Mouse (Mus musculus) MEL (cell line): Measurements from ENCODE around the gene Lmod3. TPM values are rescaled to one million over a fixed set of nuclear protein-coding genes. Genes with fewer than 3 reads are reported as not detected.

Experiments used
- DNase-seq: peaks from one replicate; pipeline ENCODE4 v3.0.0; 2011; ENCODE audit warnings: low read depth, low spot score
- H3K27ac ChIP-seq: 2 replicates; pipeline ENCODE4 v1.5.1; 2012; ENCODE audit warnings: low read depth, mild to moderate bottlenecking, control low read depth, low read length, moderate library complexity; ENCODE audit not compliant: control insufficient read depth
- H3K27me3 ChIP-seq, 2 experiments: fragments of 150-350 bp in 1 of 2; sonication (generic) in 1 of 2; 2 replicates each; pipeline ENCODE4 v1.6.1; 2012; ENCODE audit warnings: low read length in 2 of 2, mild to moderate bottlenecking in 2 of 2, improper control_type of control experiment in 1 of 2, moderate library complexity in 1 of 2; ENCODE audit not compliant: insufficient read depth in 2 of 2, control insufficient read depth in 1 of 2
- H3K36me3 ChIP-seq, 2 experiments: 2 replicates each; pipeline ENCODE4 v1.6.1; 2012 to 2014; ENCODE audit warnings: low read length in 2 of 2, improper control_type of control experiment in 1 of 2, inconsistent platforms in 1 of 2, mild to moderate bottlenecking in 1 of 2; ENCODE audit not compliant: insufficient read depth in 2 of 2, control insufficient read depth in 1 of 2
- H3K4me1 ChIP-seq, 2 experiments: fragments of 150-350 bp in 1 of 2; sonication (generic) in 1 of 2; 2 replicates each; pipeline ENCODE4 v1.6.1; 2012; ENCODE audit warnings: low read length in 2 of 2, improper control_type of control experiment in 1 of 2, mild to moderate bottlenecking in 1 of 2; ENCODE audit not compliant: insufficient read depth in 2 of 2, control insufficient read depth in 1 of 2
- H3K4me3 ChIP-seq, 2 experiments: fragments of 150-350 bp in 1 of 2; sonication (generic) in 1 of 2; 2 replicates each; pipeline ENCODE4 v1.5.1; 2012; ENCODE audit warnings: low read depth in 2 of 2, low read length in 2 of 2, mild to moderate bottlenecking in 2 of 2, moderate library complexity in 2 of 2, control low read depth in 1 of 2, improper control_type of control experiment in 1 of 2; ENCODE audit not compliant: control insufficient read depth in 1 of 2, insufficient read depth in 1 of 2
- H3K79me2 ChIP-seq: 2 replicates; pipeline ENCODE4 v1.6.1; 2012; ENCODE audit warnings: mild to moderate bottlenecking, low read length, moderate library complexity; ENCODE audit not compliant: control insufficient read depth, poor library complexity, insufficient read depth
- H3K9ac ChIP-seq: 2 replicates; pipeline ENCODE4 v1.6.1; 2012; ENCODE audit warnings: low read depth, mild to moderate bottlenecking, control low read depth, low read length, moderate library complexity; ENCODE audit not compliant: control insufficient read depth, poor library complexity, severe bottlenecking
- H3K9me3 ChIP-seq: fragments of 150-350 bp; sonication (generic); replicated peaks from 2 replicates; pipeline ENCODE4 v1.6.1; 2012; ENCODE audit warnings: mild to moderate bottlenecking, low read length, improper control_type of control experiment, moderate library complexity; ENCODE audit not compliant: insufficient read depth
- CHD2 ChIP-seq: IDR thresholded peaks from 2 replicates; pipeline ENCODE4 v1.6.1; 2011; ENCODE audit warnings: low read length, improper control_type of control experiment
- CTCF ChIP-seq, 3 experiments: IDR thresholded peaks in 2 of 3; conservative IDR thresholded peaks in 1 of 3; 2 replicates each; pipeline ENCODE4 v1.5.1; 2011 to 2012; ENCODE audit warnings: low read length in 3 of 3, low read depth in 2 of 3, mild to moderate bottlenecking in 2 of 3, improper control_type of control experiment in 1 of 3, inconsistent platforms in 1 of 3, mixed read lengths in 1 of 3, moderate library complexity in 1 of 3; ENCODE audit not compliant: control insufficient read depth in 1 of 3, insufficient read depth in 1 of 3, poor library complexity in 1 of 3, severe bottlenecking in 1 of 3
- E2F4 ChIP-seq: IDR thresholded peaks from 2 replicates; pipeline ENCODE4 v1.6.1; 2011; ENCODE audit warnings: low read depth, low read length, improper control_type of control experiment, borderline replicate concordance
- ELF1 ChIP-seq: IDR thresholded peaks from 2 replicates; pipeline ENCODE4 v1.6.1; 2014; ENCODE audit warnings: low read depth, mild to moderate bottlenecking, inconsistent platforms, low read length, improper control_type of control experiment, moderate library complexity
- GATA1 ChIP-seq: IDR thresholded peaks from 2 replicates; pipeline ENCODE4 v1.6.1; 2011; ENCODE audit warnings: low read depth, low read length, improper control_type of control experiment
- JUND ChIP-seq: IDR thresholded peaks from 2 replicates; pipeline ENCODE4 v1.6.1; 2011; ENCODE audit warnings: low read depth, mild to moderate bottlenecking, improper control_type of control experiment, low read length
- MAFK ChIP-seq: IDR thresholded peaks from 2 replicates; pipeline ENCODE4 v1.6.1; 2011; ENCODE audit warnings: low read depth, mild to moderate bottlenecking, low read length, improper control_type of control experiment, borderline replicate concordance
- MAX ChIP-seq: IDR thresholded peaks from 2 replicates; pipeline ENCODE4 v1.6.1; 2011; ENCODE audit warnings: low read length, improper control_type of control experiment
- MXI1 ChIP-seq: IDR thresholded peaks from 2 replicates; pipeline ENCODE4 v1.6.1; 2011; ENCODE audit warnings: mild to moderate bottlenecking, low read depth, low read length, improper control_type of control experiment
- MYC ChIP-seq: IDR thresholded peaks from 2 replicates; pipeline ENCODE4 v1.6.1; 2011; ENCODE audit warnings: low read depth, mild to moderate bottlenecking, low read length, improper control_type of control experiment, moderate library complexity
- RAD21 ChIP-seq: IDR thresholded peaks from 2 replicates; pipeline ENCODE4 v1.6.1; 2011; ENCODE audit warnings: mild to moderate bottlenecking, low read depth, low read length, improper control_type of control experiment
- SIN3A ChIP-seq: IDR thresholded peaks from 2 replicates; pipeline ENCODE4 v1.6.1; 2012; ENCODE audit warnings: low read length, improper control_type of control experiment, inconsistent platforms
- SMC3 ChIP-seq: IDR thresholded peaks from 2 replicates; pipeline ENCODE4 v1.6.1; 2011; ENCODE audit warnings: low read depth, low read length, improper control_type of control experiment
- TAL1 ChIP-seq: IDR thresholded peaks from 2 replicates; pipeline ENCODE4 v1.6.1; 2012; ENCODE audit warnings: mild to moderate bottlenecking, inconsistent platforms, low read length, moderate library complexity, mixed read lengths
- TCF12 ChIP-seq: IDR thresholded peaks from 2 replicates; pipeline ENCODE4 v1.6.1; 2014; ENCODE audit warnings: low read depth, mild to moderate bottlenecking, inconsistent platforms, low read length, improper control_type of control experiment, moderate library complexity
- UBTF ChIP-seq: IDR thresholded peaks from 2 replicates; pipeline ENCODE4 v1.6.1; 2012; ENCODE audit warnings: low read depth, mild to moderate bottlenecking, inconsistent platforms, low read length, improper control_type of control experiment, moderate library complexity, borderline replicate concordance; ENCODE audit not compliant: insufficient read depth
- ZC3H11A ChIP-seq: IDR thresholded peaks from 2 replicates; pipeline ENCODE4 v1.6.1; 2012; ENCODE audit warnings: low read depth, mild to moderate bottlenecking, inconsistent platforms, low read length, improper control_type of control experiment
- ZKSCAN1 ChIP-seq: IDR thresholded peaks from 2 replicates; pipeline ENCODE4 v1.6.1; 2012; ENCODE audit warnings: low read depth, mild to moderate bottlenecking, inconsistent platforms, low read length, improper control_type of control experiment, moderate library complexity
- ZNF384 ChIP-seq: IDR thresholded peaks from 2 replicates; pipeline ENCODE4 v1.6.1; 2012; ENCODE audit warnings: low read depth, mild to moderate bottlenecking, inconsistent platforms, low read length, improper control_type of control experiment
- polyA plus RNA-seq, 2 experiments: library from polyadenylated mRNA; stranded (reverse) in 1 of 2; unstranded in 1 of 2; fragments of >175 nt in 1 of 2; fragments of >200 nt in 1 of 2; gene quantifications; 2 replicates each; pipeline versions ENCODE4 v1.2.1 to v1.2.4; 2012; ENCODE audit warnings: low replicate concordance in 2 of 2, low read depth in 1 of 2; ENCODE audit not compliant: insufficient read length in 2 of 2, insufficient read depth in 1 of 2, missing spikeins in 1 of 2
- total RNA-seq: library from RNA; depleted of rRNA; stranded (reverse); fragments of 300-350 nt; gene quantifications from 2 replicates; pipeline ENCODE4 v1.2.3, GENCODE M21; 2012

The Lmod3 gene
- total and polyA plus RNA-seq, 3 experiments, result not detected

DNA sequence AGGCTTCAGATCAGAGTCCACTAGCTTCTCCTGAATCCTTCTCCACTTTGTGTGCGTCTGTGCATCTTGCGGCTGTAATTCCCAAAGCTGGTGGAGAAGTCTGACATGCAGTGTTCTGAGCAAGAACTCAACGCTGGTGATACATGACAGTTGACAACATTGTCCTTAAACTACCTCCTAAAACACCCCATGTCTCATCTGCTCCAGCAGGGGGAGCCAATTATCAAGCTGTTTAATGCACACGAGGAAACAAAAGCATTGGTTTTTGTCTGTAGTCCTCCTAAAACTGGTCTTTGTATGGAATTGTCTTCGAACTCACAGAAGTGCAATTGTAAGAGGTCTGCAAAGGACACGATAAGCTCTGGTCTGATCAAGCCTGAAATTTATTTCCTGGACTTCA, 1.6 kb downstream of the Lmod3 start:
- DNase-seq, result peak; percentile 70
- Histone ChIP-seq H3K27ac (no peak overlapping the region), H3K36me3 (no peaks in the 10 kb centered on the region), H3K9me3 (no peaks in the 10 kb centered on the region), H3K4me3 (no peak overlapping the region), H3K79me2 (no peaks in the 10 kb centered on the region), H3K4me1 (no peaks in the 10 kb centered on the region), H3K27me3 (peaks cover 0 to 1% of the 10 kb centered on the region in 2 experiments; a peak in 1 of 4 replicates), H3K9ac (no peak overlapping the region)
- TF ChIP-seq ZC3H11A (peak; percentile 69), TCF12 (no peak), SIN3A (0 out of 2 replicates have a peak, but pooled peaks have one; percentile 15), MAX (peak; percentile 25; the same call in 1 of the 2 replicates), RAD21 (peak; percentile 70), SMC3 (peak; percentile 78), MYC (0 out of 2 replicates have a peak, but pooled peaks have one; percentile 33), UBTF (no peak), CTCF (IDR thresholded peaks at IDR 0.05 in 2 of 3, conservative IDR thresholded peaks at IDR 0.05 in 1 of 3; ENCODE audit: control insufficient read depth in 1 of 3, insufficient read depth in 1 of 3, low read depth in 2 of 3, low read length in 3 of 3, poor library complexity in 1 of 3, severe bottlenecking in 1 of 3) (peak; percentile 47 to 84 (median 84))

DNA sequence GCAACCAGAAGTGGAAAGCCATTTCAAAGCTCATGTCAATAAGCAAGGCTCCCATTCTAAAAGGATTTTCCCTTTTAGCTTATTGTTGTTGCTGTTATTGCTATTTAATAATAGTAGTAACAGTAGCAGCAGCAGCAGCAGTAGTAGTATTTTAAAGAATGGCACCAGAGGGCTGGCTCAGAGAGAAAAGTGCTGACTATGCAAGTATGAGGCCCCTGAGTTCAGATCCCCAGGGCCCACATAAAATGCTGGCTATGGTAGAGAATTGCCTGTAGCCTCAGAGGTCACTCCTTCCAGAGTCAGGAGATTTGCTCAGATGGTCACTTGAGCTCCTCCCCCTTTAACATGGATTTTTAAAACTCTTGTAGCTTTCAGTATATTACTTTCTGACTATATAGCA, 7.4 kb downstream of the Lmod3 start:
- TF ChIP-seq MXI1, result no peak
- TF ChIP-seq CHD2, result no peak
- no peak for TF ChIP-seq ELF1
- TF ChIP-seq CTCF (IDR thresholded peaks at IDR 0.05 in 2 of 3, conservative IDR thresholded peaks at IDR 0.05 in 1 of 3; ENCODE audit: control insufficient read depth in 1 of 3, insufficient read depth in 1 of 3, low read depth in 2 of 3, low read length in 3 of 3, poor library complexity in 1 of 3, severe bottlenecking in 1 of 3), result no peak
- no peak for TF ChIP-seq GATA1
- TF ChIP-seq MAFK, result peak; percentile 57; the same call in 1 of the 2 replicates
- TF ChIP-seq, all 39 proteins: peak for 1
- no peaks in the 10 kb centered on the region for H3K36me3 ChIP-seq
- H3K4me3 ChIP-seq, result no peak overlapping the region
- no peak overlapping the region for H3K27ac ChIP-seq
- H3K79me2 ChIP-seq, result no peaks in the 10 kb centered on the region
- H3K4me1 ChIP-seq, result no peaks in the 10 kb centered on the region
- H3K9ac ChIP-seq, result no peak overlapping the region
- no peaks in the 10 kb centered on the region for H3K9me3 ChIP-seq
- no peak for DNase-seq
- H3K27me3 ChIP-seq, result peaks cover 0 to 1% of the 10 kb centered on the region in 2 experiments; a peak in 1 of 4 replicates

DNA sequence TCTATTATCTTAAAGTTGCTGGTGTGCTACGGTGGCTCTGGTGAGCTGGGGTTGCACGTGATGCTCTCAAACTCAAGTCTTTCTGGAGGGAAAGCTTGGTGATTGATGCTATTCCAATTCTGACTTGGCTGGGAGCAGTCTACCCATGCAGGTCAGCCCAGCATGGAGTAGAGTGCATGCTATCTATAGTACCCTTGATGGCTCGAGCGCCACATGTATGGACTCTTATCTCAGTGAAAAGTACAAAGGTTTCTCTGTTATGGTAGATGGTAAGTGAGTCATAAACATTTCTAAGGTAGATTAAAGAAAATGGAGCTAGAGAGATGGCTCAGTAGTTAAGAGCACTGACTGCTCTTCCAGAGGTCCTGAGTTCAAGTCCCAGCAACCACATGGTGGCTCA, 10.0 kb downstream of the Lmod3 start:
- Histone ChIP-seq H3K27me3 (no peaks in the 10 kb centered on the region), H3K9ac (no peak overlapping the region), H3K9me3 (no peaks in the 10 kb centered on the region), H3K4me1 (no peaks in the 10 kb centered on the region), H3K27ac (no peak overlapping the region), H3K4me3 (no peak overlapping the region), H3K79me2 (no peaks in the 10 kb centered on the region), H3K36me3 (no peaks in the 10 kb centered on the region)
- DNase-seq, result no peak
- TF ChIP-seq ZNF384, result no peak
- no peak for TF ChIP-seq ZKSCAN1
- no peak for TF ChIP-seq E2F4
- no peak for TF ChIP-seq JUND
- TF ChIP-seq CTCF (IDR thresholded peaks at IDR 0.05 in 2 of 3, conservative IDR thresholded peaks at IDR 0.05 in 1 of 3; ENCODE audit: control insufficient read depth in 1 of 3, insufficient read depth in 1 of 3, low read depth in 2 of 3, low read length in 3 of 3, poor library complexity in 1 of 3, severe bottlenecking in 1 of 3), result no peak
- TF ChIP-seq TAL1, result no peak
